9 mouse cellular contexts compared by ENCODE assay signal in the genomic region with DNA sequence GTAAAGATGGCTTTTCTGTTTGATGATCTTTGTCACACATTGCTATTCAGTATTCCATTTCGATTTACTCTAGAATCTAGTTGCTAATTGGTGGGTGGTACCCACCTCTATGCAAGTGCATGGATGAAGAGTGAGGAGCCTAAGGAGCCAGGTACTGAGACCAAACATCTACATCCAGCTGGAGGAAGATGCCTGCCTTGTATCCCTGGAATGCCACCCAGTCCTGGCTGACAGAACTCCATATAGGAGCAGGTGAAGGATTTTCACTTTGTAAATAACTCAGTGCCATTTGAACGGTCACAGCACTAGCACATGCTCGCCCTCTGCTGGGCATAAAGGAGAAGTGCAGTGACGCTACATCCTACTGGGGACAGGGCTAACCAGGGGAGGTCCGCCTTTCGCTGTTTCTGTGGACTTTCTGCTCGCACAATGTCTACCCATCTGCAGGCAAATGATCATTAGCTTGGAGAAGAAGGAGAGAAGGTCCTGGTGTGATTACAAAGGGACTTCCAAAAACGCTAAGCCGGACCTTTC. TPM values are rescaled to one million over a fixed set of nuclear protein-coding genes. Genes with fewer than 3 reads are reported as not detected.
DNase-seq lines count a peak whose midpoint lies in the region; ATAC-seq and TF ChIP-seq lines count a peak whose summit lies in the region.
"Had no signal": no experiment of that assay in that cellular context is flagged by ENCODE, and none has a peak within 500 bp of the region (broad histone marks: within the 10 kb centered on the region; RNA-seq: fewer than 3 reads in every experiment).

No protein-coding gene starts in this region.

- no peaks in the 10 kb centered on the region for H3K27me3 ChIP-seq in kidney, adult 2 months (replicated peaks; ENCODE audit: control insufficient read depth, insufficient read depth, low read length)
- H3K27me3 ChIP-seq in kidney, embryonic 15.5 days = peaks cover 28% of the 10 kb centered on the region
- no peaks in the 10 kb centered on the region for H3K27me3 ChIP-seq in MEL (ENCODE audit: control insufficient read depth in 1 of 2, insufficient read depth in 2 of 2, low read length in 2 of 2)
- H3K27me3 ChIP-seq in limb, embryonic 13.5 days = peaks cover 20% of the 10 kb centered on the region

- peak; percentile 18 for DNase-seq in kidney, adult 2 months
- DNase-seq in MEL (ENCODE audit: low read depth, low spot score) = peak; percentile 19
- DNase-seq in cerebellum, adult 9-11 months = peak; percentile 43
- DNase-seq in neural tube, embryonic 10.5 days (ENCODE audit: extremely low spot score, low spot score) = peak; percentile 48
- DNase-seq in spleen, adult 12 weeks (ENCODE audit: low spot score) = no peak

- no peaks in the 10 kb centered on the region for H3K79me2 ChIP-seq in MEL (ENCODE audit: control insufficient read depth, insufficient read depth, low read length, poor library complexity)

- H3K4me3 ChIP-seq in kidney, adult 2 months (ENCODE audit: insufficient read depth, low read depth, low read length) = no peak overlapping the region
- H3K4me3 ChIP-seq in kidney, embryonic 15.5 days (replicated peaks) = no peak overlapping the region
- H3K4me3 ChIP-seq in MEL (ENCODE audit: control insufficient read depth in 1 of 2, insufficient read depth in 1 of 2, low read depth in 2 of 2, low read length in 2 of 2) = no peak overlapping the region
- no peak overlapping the region for H3K4me3 ChIP-seq in limb, embryonic 13.5 days
- H3K4me3 ChIP-seq: erythroblast, embryonic 14.5 days had no signal

- no peak overlapping the region for H3K4me2 ChIP-seq in kidney, embryonic 15.5 days
- H3K4me2 ChIP-seq in limb, embryonic 13.5 days (replicated peaks) = no peak overlapping the region

- no peak for ATAC-seq in kidney, embryonic 15.5 days (replicated peaks; ENCODE audit: low FRiP score)
- ATAC-seq in hematopoietic stem cell, adult 5-6 weeks (replicated peaks in 1 of 2; ENCODE audit: insufficient read depth in 1 of 2, low FRiP score in 2 of 2, low TSS enrichment in 1 of 2, low read depth in 1 of 2, poor library complexity in 2 of 2, severe bottlenecking in 2 of 2) = peak; percentile 77 to 78; a peak in 3 of 4 replicates
- ATAC-seq in limb, embryonic 13.5 days (ENCODE audit: low FRiP score, low read depth) = peak; percentile 67

- no peak overlapping the region for H3K9ac ChIP-seq in kidney, embryonic 15.5 days
- H3K9ac ChIP-seq in MEL (ENCODE audit: control insufficient read depth, low read depth, low read length, poor library complexity, severe bottlenecking) = no peak overlapping the region
- H3K9ac ChIP-seq in limb, embryonic 13.5 days = no peak overlapping the region

- TF ChIP-seq CTCF in kidney, adult 2 months (conservative IDR thresholded peaks at IDR 0.05; ENCODE audit: insufficient read depth, insufficient read length, low read depth, low read length) = peak; percentile 96
- TF ChIP-seq CTCF in MEL (IDR thresholded peaks at IDR 0.05 in 2 of 3, conservative IDR thresholded peaks at IDR 0.05 in 1 of 3; ENCODE audit: control insufficient read depth in 1 of 3, insufficient read depth in 1 of 3, low read depth in 2 of 3, low read length in 3 of 3, poor library complexity in 1 of 3, severe bottlenecking in 1 of 3) = peak; percentile 43 to 73 (median 63)

- no peak overlapping the region for H3K27ac ChIP-seq in kidney, adult 2 months (ENCODE audit: insufficient read depth, low read depth, low read length)
- H3K27ac ChIP-seq in kidney, embryonic 15.5 days = no peak overlapping the region
- no peak overlapping the region for H3K27ac ChIP-seq in MEL (ENCODE audit: control insufficient read depth, low read depth, low read length)
- H3K27ac ChIP-seq in limb, embryonic 13.5 days = no peak overlapping the region

- WGBS in kidney, adult 2 months = 24% methylated on average over 9 of the region's 9 CpGs
- 21% methylated on average over 9 of the region's 9 CpGs for WGBS in kidney, embryonic 15.5 days
- 20% methylated on average over 9 of the region's 9 CpGs for WGBS in limb, embryonic 13.5 days

- TF ChIP-seq POLR2A in kidney, adult 2 months (IDR thresholded peaks at IDR 0.05; ENCODE audit: low read depth, low read length) = no peak
- no peak for TF ChIP-seq POLR2A in MEL (IDR thresholded peaks at IDR 0.05; ENCODE audit: control insufficient read depth in 1 of 2, insufficient read depth in 1 of 2, low read depth in 1 of 2, low read length in 2 of 2, poor library complexity in 1 of 2)

- TF ChIP-seq RAD21 in MEL (IDR thresholded peaks at IDR 0.05; ENCODE audit: low read depth, low read length) = peak; percentile 21

- H3K36me3 ChIP-seq in kidney, adult 2 months (ENCODE audit: control insufficient read depth, insufficient read depth, low read length) = no peaks in the 10 kb centered on the region
- H3K36me3 ChIP-seq in kidney, embryonic 15.5 days = no peaks in the 10 kb centered on the region
- H3K36me3 ChIP-seq in MEL (ENCODE audit: control insufficient read depth in 1 of 2, insufficient read depth in 2 of 2, low read length in 2 of 2) = no peaks in the 10 kb centered on the region
- H3K36me3 ChIP-seq in limb, embryonic 13.5 days = no peaks in the 10 kb centered on the region

- no peaks in the 10 kb centered on the region for H3K9me3 ChIP-seq in kidney, embryonic 15.5 days (replicated peaks)
- no peaks in the 10 kb centered on the region for H3K9me3 ChIP-seq in MEL (replicated peaks; ENCODE audit: insufficient read depth, low read length)
- no peaks in the 10 kb centered on the region for H3K9me3 ChIP-seq in limb, embryonic 13.5 days

- no peak for TF ChIP-seq EP300 in MEL (IDR thresholded peaks at IDR 0.05; ENCODE audit: low read depth in 1 of 2, low read length in 2 of 2)

- H3K4me1 ChIP-seq in kidney, adult 2 months (ENCODE audit: control insufficient read depth, insufficient read depth, low read length) = no peaks in the 10 kb centered on the region
- no peaks in the 10 kb centered on the region for H3K4me1 ChIP-seq in kidney, embryonic 15.5 days
- no peaks in the 10 kb centered on the region for H3K4me1 ChIP-seq in MEL (ENCODE audit: control insufficient read depth in 1 of 2, insufficient read depth in 2 of 2, low read length in 2 of 2)
- no peaks in the 10 kb centered on the region for H3K4me1 ChIP-seq in limb, embryonic 13.5 days

TF ChIP-seq in MEL, 35 proteins besides CTCF, POLR2A, EP300 and RAD21:
- TF ChIP-seq MAFK (IDR thresholded peaks at IDR 0.05; ENCODE audit: borderline replicate concordance, low read depth, low read length) (no peak), SMC3 (IDR thresholded peaks at IDR 0.05; ENCODE audit: low read depth, low read length) (peak; percentile 30), RCOR1 (IDR thresholded peaks at IDR 0.05; ENCODE audit: low read depth, low read length) (no peak), USF1 (IDR thresholded peaks at IDR 0.05; ENCODE audit: low read depth, low read length) (no peak), HCFC1 (IDR thresholded peaks at IDR 0.05; ENCODE audit: low read depth, low read length) (no peak), ETS1 (IDR thresholded peaks at IDR 0.05; ENCODE audit: low read depth, low read length) (no peak), CHD2 (IDR thresholded peaks at IDR 0.05; ENCODE audit: low read length) (no peak)

RNA-seq across cellular contexts. Expression of a gene that starts 16.7 kb away (rescaled TPM):
- polyA plus RNA-seq in kidney, adult 2 months (2012; rRNA removed) = 1.2 and 1.8 TPM in 2 replicates
- polyA plus RNA-seq in kidney, embryonic 15.5 days (2015; fragmentation: Nextera tagmentation; extraction: Ambion mirVana) = 3.2 and 4.5 TPM in 2 replicates
- total RNA-seq in MEL (2012; rRNA removed) = not detected in 2 replicates
- polyA plus RNA-seq in MEL (2012; ENCODE audit: insufficient read depth in 1 of 2, insufficient read length in 2 of 2, low read depth in 1 of 2, low replicate concordance in 2 of 2, missing spikeins in 1 of 2) = not detected
- not detected in 2 replicates for total RNA-seq in hematopoietic stem cell, adult 5-6 weeks (2017)
- 3.9 and 4.4 TPM in 2 replicates for polyA plus RNA-seq in limb, embryonic 13.5 days (2015; fragmentation: Nextera tagmentation; extraction: Ambion mirVana)
- polyA plus RNA-seq: erythroblast, embryonic 14.5 days had no signal
